Mouse (Mus musculus): ENCODE data around the gene Plxna4. TPM values are rescaled to one million over a fixed set of nuclear protein-coding genes. Genes with fewer than 3 reads are reported as not detected.

Gene Plxna4
- polyA plus RNA-seq, 1 experiment from 2014 or later, result 2.5 TPM

GRCm38 (mm10) chr6:32423124-32423523, 164.9 kb downstream of the Plxna4 start:
- Histone ChIP-seq H3K4me2 (replicated peaks; ENCODE audit: low read depth, low read length) (no peak overlapping the region), H3K27ac (ENCODE audit: low read length) (no peak overlapping the region), H3K4me3 (ENCODE audit: low read depth, low read length) (no peak overlapping the region), H3K36me3 (ENCODE audit: insufficient read depth, low read length) (no peaks in the 10 kb centered on the region), H3K9me3 (ENCODE audit: low read length) (no peaks in the 10 kb centered on the region), H3K9ac (replicated peaks; ENCODE audit: low read depth) (no peak overlapping the region), H3K4me1 (ENCODE audit: insufficient read depth, low read depth, low read length) (no peaks in the 10 kb centered on the region), H3K27me3 (replicated peaks; ENCODE audit: insufficient read depth, low read length) (no peaks in the 10 kb centered on the region)
- DNase-seq (ENCODE audit: low spot score) (no peak), ATAC-seq (no peak)
- TF ChIP-seq CTCF (IDR thresholded peaks at IDR 0.05), result no peak
- TF ChIP-seq EP300 (IDR thresholded peaks at IDR 0.05), result no peak
- 79% methylated on average over 2 of the region's 2 CpGs for WGBS

- H3K9me3 ChIP-seq (ENCODE audit: low read length), result no peaks in the 10 kb centered on the region
- 57% methylated on average over 3 of the region's 3 CpGs for WGBS
- H3K27ac ChIP-seq (ENCODE audit: low read length), result no peak overlapping the region
- H3K4me1 ChIP-seq (ENCODE audit: insufficient read depth, low read depth, low read length), result no peaks in the 10 kb centered on the region
- H3K9ac ChIP-seq (replicated peaks; ENCODE audit: low read depth), result no peak overlapping the region
- H3K36me3 ChIP-seq (ENCODE audit: insufficient read depth, low read length), result no peaks in the 10 kb centered on the region
- H3K4me3 ChIP-seq (ENCODE audit: low read depth, low read length), result no peak overlapping the region
- no peak for TF ChIP-seq EP300 (IDR thresholded peaks at IDR 0.05)
- TF ChIP-seq CTCF (IDR thresholded peaks at IDR 0.05), result no peak
- DNase-seq (ENCODE audit: low spot score) (no peak), ATAC-seq (no peak)
- no peaks in the 10 kb centered on the region for H3K27me3 ChIP-seq (replicated peaks; ENCODE audit: insufficient read depth, low read length)
- no peak overlapping the region for H3K4me2 ChIP-seq (replicated peaks; ENCODE audit: low read depth, low read length)
Observed at GRCm38 (mm10) chr6:32420610-32421009, 167.4 kb downstream of the Plxna4 start.

GRCm38 (mm10) chr6:32417351-32417750, 170.6 kb downstream of the Plxna4 start:
- Histone ChIP-seq H3K27ac (ENCODE audit: low read length) (no peak overlapping the region), H3K27me3 (replicated peaks; ENCODE audit: insufficient read depth, low read length) (no peaks in the 10 kb centered on the region), H3K9me3 (ENCODE audit: low read length) (no peaks in the 10 kb centered on the region), H3K9ac (replicated peaks; ENCODE audit: low read depth) (no peak overlapping the region), H3K4me3 (ENCODE audit: low read depth, low read length) (no peak overlapping the region), H3K4me1 (ENCODE audit: insufficient read depth, low read depth, low read length) (no peaks in the 10 kb centered on the region), H3K36me3 (ENCODE audit: insufficient read depth, low read length) (no peaks in the 10 kb centered on the region), H3K4me2 (replicated peaks; ENCODE audit: low read depth, low read length) (no peak overlapping the region)
- DNase-seq (ENCODE audit: low spot score) (no peak), ATAC-seq (no peak)
- no peak for TF ChIP-seq EP300 (IDR thresholded peaks at IDR 0.05)
- no peak for TF ChIP-seq CTCF (IDR thresholded peaks at IDR 0.05)
- 64% methylated on average over 4 of the region's 4 CpGs for WGBS

GRCm38 (mm10) chr6:32411325-32411724, 176.7 kb downstream of the Plxna4 start:
- no peaks in the 10 kb centered on the region for H3K4me1 ChIP-seq (ENCODE audit: insufficient read depth, low read depth, low read length)
- H3K4me2 ChIP-seq (replicated peaks; ENCODE audit: low read depth, low read length), result no peak overlapping the region
- H3K9me3 ChIP-seq (ENCODE audit: low read length), result no peaks in the 10 kb centered on the region
- TF ChIP-seq CTCF (IDR thresholded peaks at IDR 0.05) (no peak), EP300 (IDR thresholded peaks at IDR 0.05) (no peak)
- H3K36me3 ChIP-seq (ENCODE audit: insufficient read depth, low read length), result no peaks in the 10 kb centered on the region
- no peak for DNase-seq (ENCODE audit: low spot score)
- no peak overlapping the region for H3K4me3 ChIP-seq (ENCODE audit: low read depth, low read length)
- no peak overlapping the region for H3K9ac ChIP-seq (replicated peaks; ENCODE audit: low read depth)
- 65% methylated on average over 5 of the region's 5 CpGs for WGBS
- H3K27me3 ChIP-seq (replicated peaks; ENCODE audit: insufficient read depth, low read length), result no peaks in the 10 kb centered on the region
- no peak overlapping the region for H3K27ac ChIP-seq (ENCODE audit: low read length)
- ATAC-seq, result no peak

- no peak overlapping the region for H3K4me2 ChIP-seq (replicated peaks; ENCODE audit: low read depth, low read length)
- ATAC-seq (no peak), DNase-seq (ENCODE audit: low spot score) (no peak)
- H3K4me1 ChIP-seq (ENCODE audit: insufficient read depth, low read depth, low read length), result no peaks in the 10 kb centered on the region
- 23% methylated on average over 1 of the region's 1 CpGs for WGBS
- no peak overlapping the region for H3K4me3 ChIP-seq (ENCODE audit: low read depth, low read length)
- no peaks in the 10 kb centered on the region for H3K9me3 ChIP-seq (ENCODE audit: low read length)
- H3K36me3 ChIP-seq (ENCODE audit: insufficient read depth, low read length), result no peaks in the 10 kb centered on the region
- no peak overlapping the region for H3K27ac ChIP-seq (ENCODE audit: low read length)
- no peak overlapping the region for H3K9ac ChIP-seq (replicated peaks; ENCODE audit: low read depth)
- TF ChIP-seq EP300 (IDR thresholded peaks at IDR 0.05) (no peak), CTCF (IDR thresholded peaks at IDR 0.05) (no peak)
- no peaks in the 10 kb centered on the region for H3K27me3 ChIP-seq (replicated peaks; ENCODE audit: insufficient read depth, low read length)
Observed at GRCm38 (mm10) chr6:32409625-32410024, 178.4 kb downstream of the Plxna4 start.

- 50% methylated on average over 8 of the region's 8 CpGs for WGBS
Observed at GRCm38 (mm10) chr6:32407574-32408185, 180.3 kb downstream of the Plxna4 start.

More at GRCm38 (mm10) chr6:32407574-32408185, 180.3 kb downstream of the Plxna4 start:
- no peak overlapping the region for H3K4me2 ChIP-seq (replicated peaks; ENCODE audit: low read depth, low read length)
- ATAC-seq (no peak), DNase-seq (ENCODE audit: low spot score) (no peak)
- H3K4me3 ChIP-seq (ENCODE audit: low read depth, low read length), result no peak overlapping the region
- no peaks in the 10 kb centered on the region for H3K36me3 ChIP-seq (ENCODE audit: insufficient read depth, low read length)
- TF ChIP-seq EP300 (IDR thresholded peaks at IDR 0.05) (no peak), CTCF (IDR thresholded peaks at IDR 0.05) (no peak)
- H3K27ac ChIP-seq (ENCODE audit: low read length), result no peak overlapping the region
- H3K9ac ChIP-seq (replicated peaks; ENCODE audit: low read depth), result no peak overlapping the region
- H3K27me3 ChIP-seq (replicated peaks; ENCODE audit: insufficient read depth, low read length), result no peaks in the 10 kb centered on the region
- no peaks in the 10 kb centered on the region for H3K9me3 ChIP-seq (ENCODE audit: low read length)
- no peaks in the 10 kb centered on the region for H3K4me1 ChIP-seq (ENCODE audit: insufficient read depth, low read depth, low read length)
